Mouse (Mus musculus): Measurements from ENCODE around the gene Teddm3.
"Not testable (repeated sequence)": the region's sequence is repeated elsewhere in the genome, so short reads cannot be mapped to it uniquely, and the experiment has no call there.

Teddm3 gene

DNA sequence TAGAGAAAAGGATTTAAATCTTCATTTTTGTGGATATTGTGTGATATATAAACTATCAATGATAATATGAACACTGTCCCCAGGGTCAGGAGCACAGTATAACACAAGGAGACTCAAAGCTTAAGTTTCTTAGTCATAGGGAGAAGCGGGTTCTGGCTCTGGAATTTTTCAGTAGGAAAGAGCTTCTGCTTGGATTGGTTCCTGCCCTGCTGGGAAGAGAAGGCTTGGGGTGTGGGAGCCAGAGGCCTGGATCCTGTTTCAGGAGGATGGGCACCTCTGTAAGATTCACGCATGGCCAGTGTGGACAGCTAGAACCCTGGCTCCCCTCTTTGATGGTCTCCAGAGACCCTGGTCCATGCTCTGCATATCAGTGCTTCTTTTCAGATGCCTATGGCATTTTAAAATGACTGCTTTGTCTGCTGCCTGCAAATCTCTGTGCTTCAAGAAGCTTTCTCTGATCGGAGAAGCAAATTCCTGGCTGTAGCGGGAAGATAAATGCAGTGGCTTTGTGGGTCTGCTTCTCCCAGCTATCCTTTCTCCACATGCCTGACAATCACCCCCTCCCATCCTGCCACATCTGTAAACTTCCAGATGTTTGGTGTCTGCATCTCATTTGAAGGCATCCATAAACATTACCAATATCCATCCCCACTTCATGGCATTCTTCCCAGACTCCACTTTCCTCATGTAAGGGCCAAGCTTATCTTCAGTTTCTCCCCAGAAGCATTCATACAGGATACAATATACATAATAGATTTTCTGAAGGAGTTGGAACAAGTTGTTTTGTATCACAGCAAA, 2.0 kb downstream of the Teddm3 start:
- DNase-seq (ENCODE audit: low read depth, low spot score), result peak; percentile 17

GRCm38 (mm10) chr16:21149896-21150295, 3.9 kb downstream of the Teddm3 start:
- DNase-seq (ENCODE audit: low read depth, low spot score), result no peak

DNA sequence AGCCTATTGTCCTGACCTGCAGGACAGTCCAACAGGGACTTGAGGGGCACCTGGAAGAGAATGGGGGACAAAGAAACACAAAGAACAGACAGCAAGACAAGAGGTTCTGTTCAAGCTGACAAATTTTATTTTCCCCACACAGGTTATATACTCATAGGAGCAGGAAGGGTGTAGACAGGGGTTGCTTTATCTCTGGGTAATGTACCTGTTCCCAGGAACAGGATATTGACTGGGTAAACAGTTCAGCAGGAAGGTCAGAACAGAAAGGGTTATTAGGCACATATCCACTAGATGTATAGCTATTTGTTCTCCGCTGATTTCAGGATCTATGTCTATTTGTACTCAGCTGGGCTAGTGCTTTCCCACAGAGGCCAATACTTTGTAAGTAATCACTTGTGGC, 5.3 kb downstream of the Teddm3 start:
- not testable (repeated sequence) for DNase-seq (ENCODE audit: low read depth, low spot score)

- no peak for DNase-seq (ENCODE audit: low read depth, low spot score)
These were observed 17.3 kb downstream of the Teddm3 start for GRCm38 (mm10) chr16:21136312-21137083.

DNA sequence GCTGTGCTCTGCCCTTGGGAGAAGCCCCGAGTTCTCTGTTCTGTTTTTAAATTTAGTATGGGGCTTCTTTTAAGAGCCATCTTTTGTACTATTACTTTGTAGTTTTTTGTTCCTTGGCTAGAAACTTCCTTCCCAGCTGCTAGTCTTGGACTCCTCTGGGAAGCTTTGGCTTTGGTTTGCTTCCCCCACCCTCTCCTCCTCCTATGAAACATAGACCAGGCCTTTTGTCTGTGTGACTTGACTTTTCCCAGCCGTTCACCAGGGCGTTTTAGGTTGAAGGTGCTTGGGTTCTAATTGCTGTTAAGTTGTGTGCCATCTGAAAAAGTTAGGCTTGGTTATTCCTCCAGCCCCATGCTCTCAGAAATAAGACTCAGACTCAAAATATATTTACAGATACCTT, 26.1 kb downstream of the Teddm3 start:
- not testable (repeated sequence) for DNase-seq (ENCODE audit: low read depth, low spot score)

GRCm38 (mm10) chr16:21122776-21123175, 31.0 kb downstream of the Teddm3 start:
- not testable (repeated sequence) for DNase-seq (ENCODE audit: low read depth, low spot score)

DNA sequence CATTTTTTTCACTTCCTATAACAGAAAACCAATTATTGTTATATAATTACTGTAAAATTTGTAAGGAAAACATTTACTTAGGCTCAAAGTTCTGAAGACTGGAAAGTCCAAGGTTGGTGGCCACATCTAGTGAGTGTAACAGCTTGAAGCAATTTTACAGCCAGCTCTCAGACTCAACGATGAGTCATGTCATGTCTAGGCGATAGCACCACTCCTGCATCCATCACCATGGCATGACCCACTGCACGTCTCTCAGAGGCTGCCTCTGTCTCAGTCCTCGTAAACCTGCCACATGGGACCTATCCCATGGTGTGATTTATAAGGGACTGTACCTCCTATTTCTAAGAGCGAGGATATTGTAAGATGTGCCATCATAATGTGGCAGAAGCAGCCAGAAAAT, 37.7 kb downstream of the Teddm3 start:
- DNase-seq (ENCODE audit: low read depth, low spot score), result no peak

DNA sequence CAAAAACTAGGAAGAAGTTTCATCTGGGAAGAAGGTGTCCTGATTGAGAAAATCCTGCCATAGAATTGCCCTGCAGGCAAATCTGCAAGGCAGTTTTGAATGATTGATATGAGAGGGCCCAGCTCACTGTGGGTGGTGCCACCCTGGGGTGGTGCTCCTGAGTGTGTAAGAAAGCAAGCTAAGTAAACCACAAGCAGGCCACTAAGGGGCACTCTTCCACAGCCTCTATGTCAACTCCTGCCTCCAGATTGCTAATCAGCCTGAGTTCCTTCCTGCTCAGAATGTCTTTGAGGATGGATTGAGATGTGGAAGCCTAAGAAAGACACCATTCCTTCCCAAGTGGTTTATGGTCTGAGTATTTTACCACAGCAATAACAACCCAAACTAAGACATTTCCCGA, 44.3 kb downstream of the Teddm3 start:
- peak; percentile 43 for DNase-seq (ENCODE audit: low read depth, low spot score)
